In the genomic region with DNA sequence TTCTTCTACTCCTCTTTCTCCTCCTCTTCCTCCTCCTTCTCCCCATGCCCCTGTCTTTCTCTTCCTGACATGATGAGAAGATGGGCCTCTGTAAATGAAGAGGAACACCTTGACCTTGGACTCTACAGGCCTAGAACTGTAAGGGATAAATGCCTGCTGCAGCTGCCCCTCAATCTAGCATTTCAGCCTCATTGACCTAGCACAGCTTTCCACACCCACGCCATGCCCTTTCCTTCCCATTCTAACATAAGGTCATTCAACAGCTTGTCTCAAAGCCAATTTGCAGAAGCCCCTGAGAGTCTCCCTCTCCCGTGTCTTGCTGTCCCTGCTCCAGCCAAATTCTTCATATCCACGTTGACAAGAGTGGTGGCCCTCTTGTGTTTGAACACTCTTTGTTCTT, we compare ENCODE assay signal across 21 mouse cellular contexts.
DNase-seq lines count a peak whose midpoint lies in the region; ATAC-seq lines count a peak whose summit lies in the region.
"Had no signal": no experiment of that assay in that cellular context is flagged by ENCODE, and none has a peak within 500 bp of the region (broad histone marks: within the 10 kb centered on the region; RNA-seq: fewer than 3 reads in every experiment).

No protein-coding gene starts in this region.

- WGBS in forebrain, embryonic 15.5 days = 53% methylated on average over 3 of the region's 3 CpGs
- 81% methylated on average over 3 of the region's 3 CpGs for WGBS in forebrain, embryonic 10.5 days

- H3K4me1 ChIP-seq in forebrain, embryonic 15.5 days = no peaks in the 10 kb centered on the region
- no peaks in the 10 kb centered on the region for H3K4me1 ChIP-seq in forebrain, embryonic 10.5 days
- H3K4me1 ChIP-seq: embryonic facial prominence, embryonic 10.5 days; embryonic facial prominence, embryonic 12.5 days; forebrain, embryonic 12.5 days had no signal

- no peaks in the 10 kb centered on the region for H3K27me3 ChIP-seq in forebrain, embryonic 15.5 days
- H3K27me3 ChIP-seq in forebrain, embryonic 10.5 days (ENCODE audit: poor library complexity, severe bottlenecking) = no peaks in the 10 kb centered on the region
- H3K27me3 ChIP-seq: embryonic facial prominence, embryonic 12.5 days; forebrain, embryonic 12.5 days; Patski had no signal

- H3K9ac ChIP-seq in forebrain, embryonic 15.5 days (replicated peaks) = no peak overlapping the region
- H3K9ac ChIP-seq: embryonic facial prominence, embryonic 12.5 days; forebrain, embryonic 12.5 days; forebrain, postnatal 0 days had no signal

- no peak for ATAC-seq in forebrain, embryonic 15.5 days (replicated peaks)
- ATAC-seq: activated CD4-positive, CD25-positive, alpha-beta regulatory T cell, adult 4 months; forebrain, postnatal 0 days; Patski had no signal

- H3K4me3 ChIP-seq in forebrain, embryonic 15.5 days = no peak overlapping the region
- no peak overlapping the region for H3K4me3 ChIP-seq in forebrain, embryonic 10.5 days
- H3K4me3 ChIP-seq: embryonic facial prominence, embryonic 10.5 days; embryonic facial prominence, embryonic 12.5 days; forebrain, embryonic 12.5 days had no signal

- no peaks in the 10 kb centered on the region for H3K9me3 ChIP-seq in forebrain, embryonic 15.5 days
- no peaks in the 10 kb centered on the region for H3K9me3 ChIP-seq in forebrain, embryonic 10.5 days
- H3K9me3 ChIP-seq: embryonic facial prominence, embryonic 10.5 days; embryonic facial prominence, embryonic 12.5 days; forebrain, embryonic 12.5 days; G1E had no signal

- no peaks in the 10 kb centered on the region for H3K36me3 ChIP-seq in forebrain, embryonic 15.5 days
- no peaks in the 10 kb centered on the region for H3K36me3 ChIP-seq in forebrain, embryonic 10.5 days (replicated peaks)
- H3K36me3 ChIP-seq: embryonic facial prominence, embryonic 10.5 days; embryonic facial prominence, embryonic 12.5 days; forebrain, embryonic 12.5 days; G1E had no signal

- no peak overlapping the region for H3K4me2 ChIP-seq in forebrain, embryonic 15.5 days (replicated peaks)
- H3K4me2 ChIP-seq: embryonic facial prominence, embryonic 12.5 days; forebrain, embryonic 12.5 days had no signal

- 0 out of 2 replicates have a peak overlapping the region, but pooled peaks have one; percentile 5 for H3K27ac ChIP-seq in forebrain, embryonic 15.5 days (replicated peaks)
- H3K27ac ChIP-seq in forebrain, embryonic 10.5 days = no peak overlapping the region
- H3K27ac ChIP-seq: embryonic facial prominence, embryonic 10.5 days; embryonic facial prominence, embryonic 12.5 days; forebrain, embryonic 12.5 days had no signal

- DNase-seq in forebrain, embryonic 10.5 days (ENCODE audit: extremely low spot score, low spot score) = no peak
- peak; percentile 39 for DNase-seq in ES-CJ7 (ENCODE audit: low read depth, low spot score)
- peak; percentile 56 for DNase-seq in R1 (ENCODE audit: low read depth, low spot score)
- no peak for DNase-seq in urinary bladder, postnatal 14 days (ENCODE audit: low spot score)
- no peak for DNase-seq in kidney, postnatal 10 days
- DNase-seq: adrenal gland, adult 8-10 months; adrenal gland, postnatal 14 days; adrenal gland, postnatal 36 days; cerebellum, adult 11-12 months; cerebellum, adult 2 months; cerebellum, adult 9-10 months; cerebellum, postnatal 10 days; cerebellum, postnatal 25 days; forebrain, postnatal 0 days had no signal

Comparison
In these comparisons a context has a peak if more than half of its experiments do, and no peak if none do; other contexts are left out.
1. DNase-seq: peak in ES-CJ7 (single experiment) and R1 (single experiment); none in forebrain, embryonic 10.5 days (single experiment), urinary bladder, postnatal 14 days (single experiment) and kidney, postnatal 10 days (single experiment).